Mouse (Mus musculus) CH12.LX (cell line): ENCODE results near the gene 2210016L21Rik. TPM values are rescaled to one million over a fixed set of nuclear protein-coding genes. Genes with fewer than 3 reads are reported as not detected.

Source experiments
- DNase-seq: peaks from one replicate; pipeline ENCODE4 v3.0.0-alpha.2; 2013; ENCODE audit errors: extremely low read depth
- H3K27ac ChIP-seq: 2 replicates; pipeline ENCODE4 v1.5.1; 2012; ENCODE audit warnings: low read depth, mild to moderate bottlenecking, control low read depth, moderate library complexity; ENCODE audit not compliant: insufficient read depth
- H3K27me3 ChIP-seq: replicated peaks from 2 replicates; pipeline ENCODE3; 2012; ENCODE audit warnings: inconsistent platforms
- H3K36me3 ChIP-seq, 2 experiments: replicated peaks in 1 of 2; 2 replicates each; pipeline versions ENCODE3 to v1.6.1; 2012; ENCODE audit warnings: inconsistent platforms in 1 of 2, low read length in 1 of 2, mild to moderate bottlenecking in 1 of 2, mixed read lengths in 1 of 2, moderate library complexity in 1 of 2; ENCODE audit not compliant: control insufficient read depth in 1 of 2, insufficient read depth in 1 of 2
- H3K4me1 ChIP-seq, 2 experiments: 2 replicates each; pipeline ENCODE4 v1.6.1; 2012; ENCODE audit warnings: inconsistent platforms in 1 of 2, moderate library complexity in 1 of 2; ENCODE audit not compliant: insufficient read depth in 2 of 2, control insufficient read depth in 1 of 2
- H3K4me2 ChIP-seq: 2 replicates; pipeline ENCODE4 v1.6.1; 2012; ENCODE audit warnings: low read depth, mild to moderate bottlenecking, control low read depth; ENCODE audit not compliant: poor library complexity, insufficient read depth, severe bottlenecking
- H3K4me3 ChIP-seq, 3 experiments: fragments of 150-350 bp in 1 of 3; sonication (generic) in 1 of 3; replicated peaks in 1 of 3; 2 replicates each; pipeline versions ENCODE3 to v1.5.1; 2011 to 2012; ENCODE audit warnings: low read depth in 2 of 3, low read length in 2 of 3, mild to moderate bottlenecking in 2 of 3, moderate library complexity in 2 of 3, control low read depth in 1 of 3, improper control_type of control experiment in 1 of 3, inconsistent platforms in 1 of 3, mixed read lengths in 1 of 3; ENCODE audit not compliant: poor library complexity in 1 of 3
- H3K79me2 ChIP-seq: replicated peaks from 2 replicates; pipeline ENCODE4 v1.6.1; 2012; ENCODE audit warnings: mild to moderate bottlenecking, moderate library complexity; ENCODE audit not compliant: control insufficient read depth, poor library complexity, insufficient read depth, severe bottlenecking; ENCODE audit errors: extremely low read depth
- H3K9ac ChIP-seq: 2 replicates; pipeline ENCODE4 v1.6.1; 2012; ENCODE audit warnings: low read depth, mild to moderate bottlenecking, control low read depth, moderate library complexity; ENCODE audit not compliant: insufficient read depth
- H3K9me3 ChIP-seq: replicated peaks from 2 replicates; pipeline ENCODE3; 2012; ENCODE audit warnings: low read length, inconsistent platforms, mixed read lengths
- BHLHE40 ChIP-seq: IDR thresholded peaks from 2 replicates; pipeline ENCODE4 v1.6.1; 2011; ENCODE audit warnings: mild to moderate bottlenecking, low read depth, low read length, improper control_type of control experiment
- CHD1 ChIP-seq: IDR thresholded peaks from 2 replicates; pipeline ENCODE4 v1.6.1; 2012; ENCODE audit warnings: low read depth, low read length, improper control_type of control experiment, inconsistent platforms
- CHD2 ChIP-seq: IDR thresholded peaks from 2 replicates; pipeline ENCODE4 v1.6.1; 2011; ENCODE audit warnings: low read length, improper control_type of control experiment
- CTCF ChIP-seq, 2 experiments: IDR thresholded peaks in 1 of 2; conservative IDR thresholded peaks in 1 of 2; 2 replicates each; pipeline ENCODE4 v1.5.1; 2011 to 2012; ENCODE audit warnings: low read depth in 2 of 2, low read length in 2 of 2, improper control_type of control experiment in 1 of 2, inconsistent platforms in 1 of 2, mild to moderate bottlenecking in 1 of 2, moderate library complexity in 1 of 2
- E2F4 ChIP-seq: IDR thresholded peaks from 2 replicates; pipeline ENCODE4 v1.6.1; 2011; ENCODE audit warnings: low read depth, low read length, improper control_type of control experiment; ENCODE audit not compliant: insufficient replicate concordance
- ELF1 ChIP-seq: IDR thresholded peaks from 2 replicates; pipeline ENCODE4 v1.6.1; 2014; ENCODE audit warnings: low read depth, mild to moderate bottlenecking, inconsistent platforms, low read length, improper control_type of control experiment
- EP300 ChIP-seq: IDR thresholded peaks from 2 replicates; pipeline ENCODE4 v1.6.1; 2011; ENCODE audit warnings: low read length, improper control_type of control experiment
- ETS1 ChIP-seq: conservative IDR thresholded peaks from 2 replicates; pipeline ENCODE4 v1.6.1; 2012; ENCODE audit warnings: low read depth, mild to moderate bottlenecking, inconsistent platforms, low read length, improper control_type of control experiment, moderate library complexity
- GABPA ChIP-seq: IDR thresholded peaks from 2 replicates; pipeline ENCODE4 v1.6.1; 2012; ENCODE audit warnings: low read depth, low read length, improper control_type of control experiment, inconsistent platforms; ENCODE audit not compliant: insufficient replicate concordance
- HCFC1 ChIP-seq: IDR thresholded peaks from 2 replicates; pipeline ENCODE4 v1.6.1; 2012; ENCODE audit warnings: low read depth, mild to moderate bottlenecking, inconsistent platforms, low read length, improper control_type of control experiment
- IRF4 ChIP-seq: IDR thresholded peaks from 2 replicates; pipeline ENCODE4 v1.6.1; 2014; ENCODE audit warnings: low read depth, mild to moderate bottlenecking, inconsistent platforms, low read length, improper control_type of control experiment
- JUN ChIP-seq: IDR thresholded peaks from 2 replicates; pipeline ENCODE4 v1.6.1; 2011; ENCODE audit warnings: low read depth, mild to moderate bottlenecking, low read length, improper control_type of control experiment, moderate library complexity; ENCODE audit not compliant: insufficient read depth
- JUND ChIP-seq: conservative IDR thresholded peaks from 2 replicates; pipeline ENCODE4 v1.6.1; 2011; ENCODE audit warnings: low read depth, low read length, improper control_type of control experiment
- KAT2A ChIP-seq: IDR thresholded peaks from 2 replicates; pipeline ENCODE4 v1.6.1; 2012; ENCODE audit warnings: low read length, improper control_type of control experiment, inconsistent platforms; ENCODE audit not compliant: insufficient replicate concordance
- MAFK ChIP-seq: IDR thresholded peaks from 2 replicates; pipeline ENCODE4 v1.6.1; 2011; ENCODE audit warnings: low read length, improper control_type of control experiment; ENCODE audit not compliant: insufficient replicate concordance
- MAX ChIP-seq: IDR thresholded peaks from 2 replicates; pipeline ENCODE4 v1.6.1; 2011; ENCODE audit warnings: low read length, improper control_type of control experiment
- MEF2A ChIP-seq: IDR thresholded peaks from 2 replicates; pipeline ENCODE4 v1.6.1; 2014; ENCODE audit warnings: low read depth, mild to moderate bottlenecking, inconsistent platforms, low read length, improper control_type of control experiment, borderline replicate concordance
- MXI1 ChIP-seq: IDR thresholded peaks from 2 replicates; pipeline ENCODE4 v1.6.1; 2011; ENCODE audit warnings: mild to moderate bottlenecking, low read depth, low read length, improper control_type of control experiment
- MYC ChIP-seq: IDR thresholded peaks from 2 replicates; pipeline ENCODE4 v1.6.1; 2011; ENCODE audit warnings: low read depth, mild to moderate bottlenecking, improper control_type of control experiment, low read length
- NELFE ChIP-seq: IDR thresholded peaks from 2 replicates; pipeline ENCODE4 v1.6.1; 2011; ENCODE audit warnings: low read depth, low read length, improper control_type of control experiment
- NRF1 ChIP-seq: IDR thresholded peaks from 2 replicates; pipeline ENCODE4 v1.6.1; 2014; ENCODE audit warnings: low read depth, mild to moderate bottlenecking, inconsistent platforms, low read length, improper control_type of control experiment, moderate library complexity
- PAX5 ChIP-seq: IDR thresholded peaks from 2 replicates; pipeline ENCODE4 v1.6.1; 2012; ENCODE audit warnings: low read length, inconsistent platforms, mixed read lengths
- POLR2AphosphoS2 ChIP-seq: IDR thresholded peaks from 2 replicates; pipeline ENCODE4 v1.6.1; 2011; ENCODE audit warnings: low read depth, low read length, improper control_type of control experiment
- RAD21 ChIP-seq: IDR thresholded peaks from 2 replicates; pipeline ENCODE4 v1.6.1; 2011; ENCODE audit warnings: low read depth, mild to moderate bottlenecking, low read length, improper control_type of control experiment, moderate library complexity
- RCOR1 ChIP-seq: conservative IDR thresholded peaks from 2 replicates; pipeline ENCODE4 v1.6.1; 2012; ENCODE audit warnings: low read depth, mild to moderate bottlenecking, inconsistent platforms, low read length, improper control_type of control experiment
- SIN3A ChIP-seq: IDR thresholded peaks from 2 replicates; pipeline ENCODE4 v1.6.1; 2012; ENCODE audit warnings: low read length, improper control_type of control experiment, inconsistent platforms
- SMC3 ChIP-seq: IDR thresholded peaks from 2 replicates; pipeline ENCODE4 v1.6.1; 2011; ENCODE audit warnings: low read depth, low read length, improper control_type of control experiment
- TCF12 ChIP-seq: IDR thresholded peaks from 2 replicates; pipeline ENCODE4 v1.6.1; 2014; ENCODE audit warnings: low read depth, mild to moderate bottlenecking, inconsistent platforms, low read length, improper control_type of control experiment
- UBTF ChIP-seq: IDR thresholded peaks from 2 replicates; pipeline ENCODE4 v1.6.1; 2012; ENCODE audit warnings: low read depth, mild to moderate bottlenecking, inconsistent platforms, low read length, improper control_type of control experiment, moderate library complexity
- USF2 ChIP-seq: conservative IDR thresholded peaks from 2 replicates; pipeline ENCODE4 v1.6.1; 2011; ENCODE audit warnings: low read depth, low read length, improper control_type of control experiment
- ZKSCAN1 ChIP-seq: IDR thresholded peaks from 2 replicates; pipeline ENCODE4 v1.6.1; 2012; ENCODE audit warnings: low read depth, inconsistent platforms, low read length, improper control_type of control experiment, borderline replicate concordance
- ZMIZ1 ChIP-seq: IDR thresholded peaks from 2 replicates; pipeline ENCODE4 v1.6.1; 2012; ENCODE audit warnings: low read depth, mild to moderate bottlenecking, inconsistent platforms, low read length, improper control_type of control experiment
- ZNF384 ChIP-seq: IDR thresholded peaks from 2 replicates; pipeline ENCODE4 v1.6.1; 2012; ENCODE audit warnings: low read depth, low read length, improper control_type of control experiment, inconsistent platforms
- dilution Hi-C: fragments of 300-500 bp; cut with MboI; formaldehyde crosslinking; loops from 2 replicates; pipeline ENCODE4 v1.14.3; 2020; ENCODE audit warnings: low sequenced_read_pairs; ENCODE audit not compliant: extremely low pct_unique_long_range_greater_than_20kb, extremely low pct_ligation_motif_present
- in situ Hi-C: fragments of 300-500 bp; cut with MboI; formaldehyde crosslinking; loops from 3 replicates; pipeline ENCODE4 v1.14.3; 2019; ENCODE audit warnings: low sequenced_read_pairs, low pct_ligation_motif_present, low pct_unique_long_range_greater_than_20kb, mixed read lengths
- polyA plus RNA-seq: library from polyadenylated mRNA; unstranded; fragments of >175 nt; gene quantifications from 2 replicates; pipeline ENCODE4 v1.2.1, GENCODE M21; 2012; ENCODE audit warnings: low read depth; ENCODE audit not compliant: insufficient read length
- total RNA-seq, 2 experiments: library from RNA; depleted of rRNA; stranded (reverse); fragments of 300-350 nt in 1 of 2; fragments of >200 nt in 1 of 2; gene quantifications; 2 replicates each; pipeline ENCODE4 v1.2.3; 2012 to 2014

2210016L21Rik gene
- total and polyA plus RNA-seq, 3 experiments = 11.5 to 32.5 (median 21.6) TPM

DNA sequence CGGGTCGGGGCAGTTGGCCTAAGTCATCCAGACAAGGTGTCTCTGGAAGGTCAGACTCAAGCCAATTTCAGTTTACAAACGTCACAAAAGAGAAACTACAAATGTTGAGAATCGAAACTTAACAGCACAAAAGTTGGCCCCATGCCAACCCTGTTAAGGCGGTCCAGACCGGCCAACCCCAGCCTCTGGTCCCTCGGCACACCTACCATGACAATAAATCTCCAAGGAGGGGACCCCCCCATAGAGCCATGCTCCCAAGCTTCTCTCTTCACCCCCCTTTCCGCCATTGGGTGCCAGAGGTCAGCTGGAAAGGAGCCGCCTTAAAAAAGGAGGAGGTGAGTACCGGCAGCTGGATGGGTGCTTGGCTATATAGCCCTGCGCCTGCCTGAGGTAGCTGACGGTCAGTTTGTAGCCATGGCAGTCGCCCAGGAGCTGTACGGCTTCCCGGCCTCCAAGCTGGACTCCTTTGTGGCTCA lies 18.9 kb upstream of the 2210016L21Rik start, which contains the start of gene Oasl1:
Gene Oasl1, plus strand, starts transcription at position 243 of the 476 bp plus-strand sequence.
- Histone ChIP-seq H3K36me3 (no peaks in the 10 kb centered on the region), H3K27ac (no peak within 1 kb of the TSS), H3K4me1 (peaks cover 11 to 21% of the 10 kb centered on the region in 2 experiments)

DNA sequence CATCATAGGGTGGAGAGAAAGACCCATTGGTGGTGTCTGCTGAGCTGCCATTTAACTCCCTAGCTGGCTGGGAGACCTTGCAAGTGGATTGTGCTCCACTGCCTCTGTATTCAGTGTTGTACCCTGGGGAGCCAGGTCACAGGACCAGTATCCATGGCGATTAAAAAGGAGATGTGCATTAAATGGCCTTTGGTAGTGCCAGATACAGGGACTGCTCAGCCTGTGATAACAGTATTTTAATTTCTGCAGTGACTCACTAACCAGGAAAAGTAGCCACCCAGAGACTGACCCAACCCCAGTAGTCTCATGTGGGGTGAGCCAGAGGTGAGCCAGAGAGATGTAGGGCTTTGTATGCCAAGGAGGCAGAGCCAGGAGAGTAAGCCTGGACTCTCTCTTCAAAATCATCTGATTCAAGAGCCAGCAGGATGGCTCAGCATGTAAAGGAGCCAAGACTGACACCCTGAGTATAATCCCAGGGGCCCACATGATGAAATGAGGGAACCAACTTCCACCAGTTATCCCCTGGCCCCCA lies 15.7 kb upstream of the 2210016L21Rik start:
- H3K27ac ChIP-seq = no peak overlapping the region

More for the DNA sequence above, 18.9 kb upstream of the 2210016L21Rik start, which contains the start of gene Oasl1:
- no peaks in the 10 kb centered on the region for H3K9me3 ChIP-seq
- DNase-seq = no peak
- H3K4me3 ChIP-seq = peak within 1 kb of the TSS in 2 of 3 experiments; percentile 4 to 42
- H3K4me2 ChIP-seq = peak within 1 kb of the TSS; percentile 79
- dilution Hi-C loops = no loop called here
- TF ChIP-seq CTCF (conservative IDR thresholded peaks at IDR 0.05 in 1 of 2, IDR thresholded peaks at IDR 0.05 in 1 of 2; ENCODE audit: low read depth in 2 of 2, low read length in 2 of 2) (no peak), RCOR1 (no peak), PAX5 (no peak), NELFE (no peak), GABPA (no peak), USF2 (no peak), ZKSCAN1 (no peak), ZNF384 (no peak), IRF4 (peak; percentile 58), JUN (no peak; the same call in 1 of the 2 replicates), MXI1 (no peak), SMC3 (no peak), MAX (no peak), MAFK (0 out of 2 replicates have a peak, but pooled peaks have one; percentile 8), JUND (no peak), ZMIZ1 (no peak), TCF12 (0 out of 2 replicates have a peak, but pooled peaks have one; percentile 18), MYC (no peak), E2F4 (no peak), ELF1 (no peak), BHLHE40 (peak; percentile 17; the same call in 1 of the 2 replicates), EP300 (peak; percentile 50), RAD21 (no peak), MEF2A (no peak), NRF1 (no peak), CHD2 (no peak), SIN3A (no peak)
- H3K9ac ChIP-seq = peak within 1 kb of the TSS; percentile 39
- H3K27me3 ChIP-seq = no peaks in the 10 kb centered on the region
- in situ Hi-C loops = loop anchor here (25.0 kb wide), 1 partner anchor 211 kb away; the partner anchor contains the start of gene Tchp
- no peaks in the 10 kb centered on the region for H3K79me2 ChIP-seq

More for the DNA sequence above, 15.7 kb upstream of the 2210016L21Rik start:
- DNase-seq = no peak
- no peaks in the 10 kb centered on the region for H3K36me3 ChIP-seq
- no peak overlapping the region for H3K4me3 ChIP-seq
- H3K9me3 ChIP-seq = no peaks in the 10 kb centered on the region
- H3K79me2 ChIP-seq = no peaks in the 10 kb centered on the region
- no peak overlapping the region for H3K4me2 ChIP-seq
- in situ Hi-C loops (no loop called here), dilution Hi-C loops (no loop called here)
- H3K4me1 ChIP-seq = peaks cover 11 to 21% of the 10 kb centered on the region in 2 experiments
- no peak for TF ChIP-seq CHD1
- no peak for TF ChIP-seq MEF2A
- no peak for TF ChIP-seq KAT2A
- no peak for TF ChIP-seq TCF12
- no peak for TF ChIP-seq HCFC1
- no peak for TF ChIP-seq ZMIZ1
- no peak for TF ChIP-seq ZKSCAN1
- TF ChIP-seq ELF1 = no peak
- TF ChIP-seq E2F4 = no peak
- TF ChIP-seq NRF1 = no peak
- TF ChIP-seq MAX = no peak
- no peak for TF ChIP-seq UBTF
- no peak for TF ChIP-seq IRF4
- TF ChIP-seq CTCF (conservative IDR thresholded peaks at IDR 0.05 in 1 of 2, IDR thresholded peaks at IDR 0.05 in 1 of 2; ENCODE audit: low read depth in 2 of 2, low read length in 2 of 2) = no peak
- no peak for TF ChIP-seq PAX5
- no peak for TF ChIP-seq MXI1
- no peak for TF ChIP-seq POLR2AphosphoS2
- no peak for TF ChIP-seq BHLHE40
- TF ChIP-seq JUND = no peak
- no peak for TF ChIP-seq ETS1
- no peaks in the 10 kb centered on the region for H3K27me3 ChIP-seq
- no peak overlapping the region for H3K9ac ChIP-seq
